Mouse (Mus musculus) brain, embryonic 14.5 days (tissue): ENCODE data around the gene Tespa1.

Source experiments
- CTCF ChIP-seq: fragments of 200-500 bp; IDR thresholded peaks from 2 replicates; pipeline ENCODE4 v1.5.1; 2012; ENCODE audit warnings: inconsistent platforms, mild to moderate bottlenecking, moderate library complexity, borderline replicate concordance; ENCODE audit not compliant: insufficient read depth, insufficient read length; ENCODE audit errors: extremely low read depth
- POLR2A ChIP-seq: fragments of 200-500 bp; IDR thresholded peaks from 2 replicates; pipeline ENCODE4 v1.6.1; 2012; ENCODE audit warnings: mild to moderate bottlenecking, inconsistent platforms, borderline replicate concordance; ENCODE audit not compliant: poor library complexity, insufficient read depth, insufficient read length, severe bottlenecking; ENCODE audit errors: extremely low read depth

- TF ChIP-seq CTCF (no peak), POLR2A (no peak)
Observed at GRCm38 (mm10) chr10:130280066-130280465, 42.6 kb upstream of the Tespa1 start, which contains the start of gene Neurod4.
